Mouse (Mus musculus) myocyte (in vitro differentiated cells): ENCODE results near the gene Nsf. TPM values are rescaled to one million over a fixed set of nuclear protein-coding genes. Genes with fewer than 3 reads are reported as not detected.
"Not testable (repeated sequence)": the region's sequence is repeated elsewhere in the genome, so short reads cannot be mapped to it uniquely, and the experiment has no call there.

Experiments used
- H3K27me3 ChIP-seq: one replicate; pipeline ENCODE4 v1.6.1; 2011; ENCODE audit not compliant: control insufficient read depth, insufficient read depth, insufficient read length
- H3K36me3 ChIP-seq: one replicate; pipeline ENCODE4 v1.6.1; 2011; ENCODE audit not compliant: control insufficient read depth, insufficient read depth
- H3K4me2 ChIP-seq: one replicate; pipeline ENCODE4 v1.6.1; 2011; ENCODE audit warnings: low read depth, control low read depth
- H3K4me3 ChIP-seq: one replicate; pipeline ENCODE4 v1.5.1; 2011; ENCODE audit warnings: mild to moderate bottlenecking, control low read depth, moderate library complexity
- H3K79me2 ChIP-seq: one replicate; pipeline ENCODE4 v1.6.1; 2011; ENCODE audit not compliant: control insufficient read depth, insufficient read depth
- H3ac ChIP-seq: one replicate; pipeline ENCODE4 v1.6.1; 2011; ENCODE audit not compliant: control insufficient read depth, insufficient read length
- CEBPB ChIP-seq: IDR thresholded peaks from 2 replicates; pipeline ENCODE4 v1.6.1; 2011; ENCODE audit warnings: mild to moderate bottlenecking, moderate library complexity; ENCODE audit not compliant: poor library complexity, insufficient read depth, severe bottlenecking
- E2F4 ChIP-seq: IDR thresholded peaks from one replicate; pipeline ENCODE4 v1.6.1; 2011; ENCODE audit warnings: mild to moderate bottlenecking, control low read depth, moderate library complexity; ENCODE audit not compliant: insufficient read depth
- MAX ChIP-seq: IDR thresholded peaks from one replicate; pipeline ENCODE4 v1.6.1; 2011; ENCODE audit warnings: low read depth, mild to moderate bottlenecking, control low read depth
- MYOD1 ChIP-seq, 3 experiments: IDR thresholded peaks; one replicate each; pipeline ENCODE4 v1.6.1; 2011; ENCODE audit warnings: control low read depth in 2 of 3, low read depth in 2 of 3, mild to moderate bottlenecking in 2 of 3, moderate library complexity in 1 of 3; ENCODE audit not compliant: insufficient read length in 2 of 3, control insufficient read depth in 1 of 3
- MYOG ChIP-seq, 3 experiments: IDR thresholded peaks; one replicate each; pipeline ENCODE4 v1.6.1; 2011; ENCODE audit warnings: control low read depth in 2 of 3, low read depth in 2 of 3, mild to moderate bottlenecking in 2 of 3; ENCODE audit not compliant: insufficient read length in 2 of 3, control insufficient read depth in 1 of 3, insufficient read depth in 1 of 3
- POLR2A ChIP-seq: IDR thresholded peaks from one replicate; pipeline ENCODE4 v1.6.1; 2011; ENCODE audit warnings: low read depth, mild to moderate bottlenecking, control low read depth, moderate library complexity; ENCODE audit not compliant: insufficient read length
- POLR2AphosphoS2 ChIP-seq: IDR thresholded peaks from one replicate; pipeline ENCODE4 v1.6.1; 2011; ENCODE audit warnings: low read depth, control low read depth; ENCODE audit not compliant: insufficient read length
- REST ChIP-seq: IDR thresholded peaks from one replicate; pipeline ENCODE4 v1.6.1; 2011; ENCODE audit warnings: mild to moderate bottlenecking, control low read depth, moderate library complexity; ENCODE audit not compliant: insufficient read depth, insufficient read length
- SRF ChIP-seq: IDR thresholded peaks from one replicate; pipeline ENCODE4 v1.6.1; 2011; ENCODE audit warnings: low read depth; ENCODE audit not compliant: control insufficient read depth, insufficient read length
- TCF12 ChIP-seq: IDR thresholded peaks from one replicate; pipeline ENCODE4 v1.6.1; 2011; ENCODE audit warnings: mild to moderate bottlenecking, control low read depth; ENCODE audit not compliant: poor library complexity, insufficient read depth, severe bottlenecking
- TCF3 ChIP-seq: IDR thresholded peaks from one replicate; pipeline ENCODE4 v1.6.1; 2011; ENCODE audit warnings: low read depth, control low read depth; ENCODE audit not compliant: insufficient read length
- USF1 ChIP-seq: IDR thresholded peaks from one replicate; pipeline ENCODE4 v1.6.1; 2011; ENCODE audit warnings: low read depth, mild to moderate bottlenecking, control low read depth, moderate library complexity
- polyA plus RNA-seq: library from polyadenylated mRNA; unstranded; fragments of >200 nt; fragmentation: generic; extraction: Trizol; gene quantifications from one replicate; pipeline ENCODE4 v1.2.1, GENCODE M21; 2012; ENCODE audit warnings: missing spikeins

Nsf gene
- polyA plus RNA-seq, 1 experiment, result 17.2 TPM

GRCm38 (mm10) chr11:103998737-103999136 is 44.9 kb upstream of the Nsf start:
- Histone ChIP-seq H3K4me2 (no peak overlapping the region), H3K36me3 (no peaks in the 10 kb centered on the region), H3ac (no peak overlapping the region), H3K4me3 (no peak overlapping the region), H3K79me2 (no peaks in the 10 kb centered on the region), H3K27me3 (no peaks in the 10 kb centered on the region)
- TF ChIP-seq POLR2AphosphoS2 (no peak), SRF (no peak), MYOD1 (IDR thresholded peaks at IDR 0.05; ENCODE audit: control insufficient read depth in 1 of 3, insufficient read length in 2 of 3, low read depth in 2 of 3) (no peak), POLR2A (no peak), CEBPB (no peak), TCF3 (no peak), USF1 (no peak)

GRCm38 (mm10) chr11:103997385-103997784 is 43.5 kb upstream of the Nsf start:
- Histone ChIP-seq H3K27me3 (no peaks in the 10 kb centered on the region), H3K79me2 (no peaks in the 10 kb centered on the region), H3K4me3 (no peak overlapping the region), H3K4me2 (no peak overlapping the region), H3K36me3 (no peaks in the 10 kb centered on the region), H3ac (no peak overlapping the region)
- TF ChIP-seq SRF, result no peak
- TF ChIP-seq MYOG (IDR thresholded peaks at IDR 0.05; ENCODE audit: control insufficient read depth in 1 of 3, insufficient read depth in 1 of 3, insufficient read length in 2 of 3, low read depth in 2 of 3), result no peak
- no peak for TF ChIP-seq TCF3
- TF ChIP-seq MYOD1 (IDR thresholded peaks at IDR 0.05; ENCODE audit: control insufficient read depth in 1 of 3, insufficient read length in 2 of 3, low read depth in 2 of 3), result no peak
- TF ChIP-seq TCF12, result no peak
- TF ChIP-seq USF1, result no peak
- no peak for TF ChIP-seq MAX
- no peak for TF ChIP-seq REST
- TF ChIP-seq E2F4, result no peak
- TF ChIP-seq POLR2A, result no peak
- TF ChIP-seq POLR2AphosphoS2, result no peak
- no peak for TF ChIP-seq CEBPB

GRCm38 (mm10) chr11:103992638-103993037 is 38.8 kb upstream of the Nsf start:
- H3K27me3 ChIP-seq, result no peaks in the 10 kb centered on the region
- H3K4me2 ChIP-seq, result no peak overlapping the region
- H3K4me3 ChIP-seq, result no peak overlapping the region
- TF ChIP-seq POLR2AphosphoS2, result no peak
- TF ChIP-seq TCF3, result no peak
- no peak for TF ChIP-seq MYOG (IDR thresholded peaks at IDR 0.05; ENCODE audit: control insufficient read depth in 1 of 3, insufficient read depth in 1 of 3, insufficient read length in 2 of 3, low read depth in 2 of 3)
- TF ChIP-seq POLR2A, result no peak
- TF ChIP-seq MYOD1 (IDR thresholded peaks at IDR 0.05; ENCODE audit: control insufficient read depth in 1 of 3, insufficient read length in 2 of 3, low read depth in 2 of 3), result no peak
- TF ChIP-seq E2F4, result no peak
- no peak for TF ChIP-seq CEBPB
- no peak for TF ChIP-seq SRF
- no peak for TF ChIP-seq REST
- no peak for TF ChIP-seq MAX
- no peak for TF ChIP-seq USF1
- TF ChIP-seq TCF12, result no peak
- no peaks in the 10 kb centered on the region for H3K36me3 ChIP-seq
- no peak overlapping the region for H3ac ChIP-seq
- no peaks in the 10 kb centered on the region for H3K79me2 ChIP-seq

DNA sequence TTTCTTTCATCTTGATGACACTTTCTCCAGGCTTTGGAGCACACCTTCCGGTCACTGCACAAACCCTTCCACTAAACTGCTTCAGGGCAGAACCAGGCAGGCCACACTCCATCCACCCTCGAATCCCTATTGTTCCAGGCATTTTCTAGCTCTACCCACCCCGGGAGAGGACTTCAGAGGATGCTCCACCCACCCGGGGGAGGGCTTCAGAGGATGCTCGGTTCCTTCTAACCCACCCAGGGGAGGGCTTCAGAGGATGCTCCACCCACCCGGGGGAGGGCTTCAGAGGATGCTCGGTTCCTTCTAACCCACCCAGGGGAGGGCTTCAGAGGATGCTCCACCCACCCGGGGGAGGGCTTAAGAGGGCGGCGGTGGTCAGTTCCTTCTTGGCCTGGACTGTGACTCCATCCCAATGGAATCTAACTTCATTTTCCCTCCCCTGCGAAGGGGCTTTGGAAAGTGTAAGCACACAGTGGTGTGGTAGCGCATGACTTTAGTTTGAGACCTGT is 36.2 kb upstream of the Nsf start:
- not testable (repeated sequence) for H3K36me3 ChIP-seq, H3K4me3 ChIP-seq

GRCm38 (mm10) chr11:103987423-103987822 is 33.6 kb upstream of the Nsf start:
- Histone ChIP-seq H3K79me2 (no peaks in the 10 kb centered on the region), H3K36me3 (peaks cover 7% of the 10 kb centered on the region), H3K4me3 (no peak overlapping the region), H3K27me3 (no peaks in the 10 kb centered on the region), H3ac (no peak overlapping the region), H3K4me2 (no peak overlapping the region)
- no peak for TF ChIP-seq REST
- no peak for TF ChIP-seq CEBPB
- no peak for TF ChIP-seq MAX
- TF ChIP-seq MYOD1 (IDR thresholded peaks at IDR 0.05; ENCODE audit: control insufficient read depth in 1 of 3, insufficient read length in 2 of 3, low read depth in 2 of 3), result no peak
- TF ChIP-seq TCF3, result no peak
- TF ChIP-seq TCF12, result no peak
- no peak for TF ChIP-seq E2F4
- no peak for TF ChIP-seq USF1
- no peak for TF ChIP-seq MYOG (IDR thresholded peaks at IDR 0.05; ENCODE audit: control insufficient read depth in 1 of 3, insufficient read depth in 1 of 3, insufficient read length in 2 of 3, low read depth in 2 of 3)
- no peak for TF ChIP-seq POLR2AphosphoS2
- no peak for TF ChIP-seq POLR2A
- TF ChIP-seq SRF, result no peak

More for the DNA sequence above, 36.2 kb upstream of the Nsf start:
- not testable (repeated sequence) for H3ac ChIP-seq, H3K79me2 ChIP-seq, H3K27me3 ChIP-seq, H3K4me2 ChIP-seq
